Mouse (Mus musculus): ENCODE results near the gene Vwce.

Gene Vwce

DNA sequence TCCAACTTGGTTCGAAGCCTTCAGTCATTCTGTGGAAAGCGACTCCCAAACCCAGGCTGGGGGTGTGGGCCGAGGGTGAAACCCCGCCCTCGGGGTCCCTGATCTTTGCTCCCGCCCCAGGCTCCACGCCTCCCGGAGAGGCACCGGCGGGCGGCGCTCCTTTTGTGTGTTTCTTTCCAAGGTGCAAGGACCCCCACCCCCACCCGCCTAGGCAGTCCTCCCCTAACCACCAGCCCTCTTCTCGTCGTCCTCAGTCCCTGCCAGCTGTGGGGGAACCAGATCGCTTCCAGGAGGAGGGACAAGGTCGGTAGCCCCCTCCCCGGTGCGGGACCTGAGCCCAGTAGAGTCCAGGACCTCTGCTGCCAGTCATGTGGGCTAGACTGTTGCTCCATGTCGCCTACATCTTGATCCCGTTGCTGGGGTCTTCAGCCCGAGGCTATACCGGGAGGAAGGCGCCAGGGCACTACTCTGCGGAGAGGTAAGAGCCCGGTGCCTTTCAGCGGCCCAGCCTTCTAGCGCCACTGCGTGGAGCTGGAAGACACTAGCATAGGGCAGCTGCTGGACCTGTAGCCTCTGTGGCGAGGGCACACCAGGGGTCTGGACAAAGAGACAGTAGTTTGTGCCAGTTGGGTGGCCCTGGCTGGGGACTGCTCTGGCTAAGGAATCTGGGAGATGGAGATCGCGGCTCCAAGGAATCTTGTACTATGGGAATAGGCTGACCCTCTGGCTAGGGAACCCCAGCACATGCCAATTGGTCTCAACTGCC lies at the start of gene Vwce:
TSS of gene Vwce (plus strand) at position 108 of the 766 bp plus-strand sequence.
- DNase-seq (ENCODE audit: low read depth, low spot score): peak; percentile 38

DNA sequence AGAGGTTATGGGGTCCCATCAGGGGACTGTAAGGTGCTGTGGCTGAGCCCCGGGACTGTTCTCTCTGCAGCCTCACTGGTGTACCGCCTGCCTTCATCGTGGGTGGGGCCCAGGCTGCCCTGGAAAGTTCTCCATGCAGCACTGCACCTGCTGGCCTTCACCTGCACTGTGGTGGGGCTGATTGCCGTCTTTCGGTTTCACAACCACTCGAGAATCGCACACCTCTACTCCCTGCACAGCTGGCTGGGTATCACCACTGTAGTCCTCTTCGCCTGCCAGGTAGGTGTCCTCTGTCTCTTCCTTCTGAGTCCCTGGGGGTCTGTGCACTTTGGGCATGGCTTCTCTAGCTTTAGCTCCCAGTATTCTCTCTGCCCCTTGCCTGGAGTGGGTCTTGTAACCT lies 48.9 kb upstream of the Vwce start:
- DNase-seq (ENCODE audit: low read depth, low spot score): no peak

DNA sequence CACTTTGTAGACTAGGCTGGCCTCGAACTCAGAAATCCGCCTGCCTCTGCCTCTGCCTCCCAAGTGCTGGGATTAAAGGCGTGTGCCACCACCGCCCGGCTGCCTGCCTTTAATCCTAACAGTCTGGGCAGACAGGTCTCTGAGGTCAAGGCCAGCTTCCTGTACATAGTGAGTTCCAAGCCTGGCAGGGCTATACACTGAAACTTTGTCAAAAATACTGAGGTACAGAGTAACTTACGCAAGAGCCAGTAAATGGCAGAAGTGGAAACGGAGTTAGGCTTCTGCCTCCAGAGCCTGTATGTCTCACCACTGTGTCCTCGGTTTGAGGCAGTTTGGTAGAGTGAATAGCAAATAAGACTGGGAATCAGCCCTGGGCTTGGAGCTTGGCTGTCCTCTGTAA lies 46.8 kb upstream of the Vwce start:
- no peak for DNase-seq (ENCODE audit: low read depth, low spot score)

DNA sequence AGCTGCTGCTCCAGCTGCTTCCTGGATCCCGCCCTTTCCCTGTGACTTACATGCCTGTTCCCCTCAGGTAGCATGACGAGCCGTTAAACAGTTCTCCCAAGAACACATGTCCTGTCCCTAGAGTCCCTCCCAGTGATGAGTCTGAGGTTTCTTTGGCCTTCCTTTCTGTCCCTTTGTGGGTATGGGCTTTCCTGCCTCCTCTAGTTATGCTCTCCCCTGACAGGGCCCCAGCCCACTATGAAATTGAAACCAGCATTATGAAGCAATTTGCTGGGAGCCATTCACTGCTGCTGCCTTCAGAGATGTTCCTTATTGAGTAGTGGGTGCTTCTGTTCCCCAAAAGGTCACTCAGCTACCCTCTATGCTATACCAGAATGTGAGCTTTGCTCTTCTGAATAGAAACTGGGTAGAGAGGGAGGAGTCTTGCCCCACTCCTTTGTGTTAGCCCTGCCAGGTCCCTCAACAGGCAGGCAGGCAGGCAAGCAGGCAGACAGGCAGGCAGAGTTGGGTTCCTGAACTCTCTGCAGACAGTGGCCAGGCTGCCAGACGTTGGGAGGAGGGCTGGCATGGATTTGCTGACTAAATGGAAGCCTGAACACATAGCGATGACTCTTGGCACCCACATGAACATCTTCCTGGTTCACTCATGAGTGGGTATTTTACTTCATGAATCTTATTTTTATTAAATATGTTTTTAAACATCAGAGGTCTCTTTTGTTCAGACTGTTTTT lies 44.7 kb upstream of the Vwce start:
- no peak for DNase-seq (ENCODE audit: low read depth, low spot score)

DNA sequence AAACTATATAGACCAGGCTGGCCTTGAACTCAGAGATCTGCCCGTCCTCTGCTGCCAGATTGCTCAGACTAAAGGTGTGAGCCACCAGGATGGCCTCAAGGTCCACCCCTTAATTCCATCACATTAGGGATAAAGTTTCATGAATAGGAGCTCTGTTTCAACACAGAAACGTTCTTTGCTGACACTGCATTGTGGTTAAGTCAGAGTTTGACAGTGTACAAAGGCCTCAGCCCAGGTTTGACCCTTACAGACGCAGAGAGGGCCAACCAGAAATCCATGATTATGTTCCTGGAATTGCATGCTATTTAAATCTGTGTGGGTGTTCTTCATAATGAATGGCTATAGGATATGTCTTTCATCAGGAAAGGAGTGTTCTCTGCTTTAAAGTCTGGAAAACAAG lies 43.7 kb upstream of the Vwce start:
- no peak for DNase-seq (ENCODE audit: low read depth, low spot score)

DNA sequence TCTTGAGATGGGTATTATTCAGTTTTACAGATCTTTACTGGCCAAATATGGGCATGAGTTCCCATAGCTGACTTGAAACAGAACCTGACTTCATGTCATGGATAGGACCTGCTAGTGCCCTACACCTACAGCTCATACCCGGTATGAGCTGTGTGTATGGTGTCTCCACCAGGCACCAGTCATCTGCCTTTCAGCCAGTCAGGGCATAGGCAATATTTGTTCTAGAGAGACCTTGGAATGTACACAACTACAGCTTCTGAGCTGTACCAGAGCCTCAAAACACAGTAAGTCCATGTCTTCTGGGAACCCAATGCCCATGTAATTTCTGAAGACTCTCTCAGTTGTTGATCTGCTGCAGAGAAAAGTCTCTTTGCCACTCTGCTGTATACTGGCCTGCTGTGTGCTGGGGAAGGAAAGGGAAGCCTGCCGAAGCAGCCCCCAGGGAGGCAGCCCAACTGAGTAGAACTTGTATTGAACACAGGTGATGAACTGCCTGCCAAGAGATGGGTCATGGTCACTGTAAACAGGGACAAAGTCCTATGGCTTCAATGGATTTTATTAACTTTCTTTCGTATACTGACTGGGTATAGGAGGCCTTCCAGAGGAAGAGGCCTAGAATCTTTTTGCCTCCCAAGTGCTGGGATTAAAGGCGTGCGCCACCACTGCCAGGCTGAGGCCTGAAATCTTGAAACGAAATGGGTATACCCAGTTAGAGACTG lies 42.2 kb upstream of the Vwce start:
- no peak for DNase-seq (ENCODE audit: low read depth, low spot score)

DNA sequence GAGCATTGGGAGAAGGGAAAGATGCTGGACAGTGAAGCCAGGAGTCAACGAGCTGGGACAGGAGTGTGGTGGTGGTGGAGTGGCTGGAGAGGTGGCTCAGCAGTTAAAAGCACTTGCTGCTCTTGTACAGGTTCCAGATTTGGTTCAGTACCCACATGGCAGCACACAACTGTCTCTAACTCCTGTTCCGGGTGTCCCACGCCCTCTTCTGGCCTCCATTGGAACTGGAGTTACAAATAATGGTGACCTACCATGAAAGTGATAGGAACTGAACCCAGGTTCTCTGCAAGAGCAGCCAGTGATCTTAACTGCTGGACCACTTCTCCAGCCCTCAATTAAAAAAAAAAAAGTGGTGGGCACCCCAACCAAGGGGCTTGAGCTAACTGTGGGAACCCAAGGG lies 35.8 kb upstream of the Vwce start:
- DNase-seq (ENCODE audit: low read depth, low spot score): peak; percentile 69

DNA sequence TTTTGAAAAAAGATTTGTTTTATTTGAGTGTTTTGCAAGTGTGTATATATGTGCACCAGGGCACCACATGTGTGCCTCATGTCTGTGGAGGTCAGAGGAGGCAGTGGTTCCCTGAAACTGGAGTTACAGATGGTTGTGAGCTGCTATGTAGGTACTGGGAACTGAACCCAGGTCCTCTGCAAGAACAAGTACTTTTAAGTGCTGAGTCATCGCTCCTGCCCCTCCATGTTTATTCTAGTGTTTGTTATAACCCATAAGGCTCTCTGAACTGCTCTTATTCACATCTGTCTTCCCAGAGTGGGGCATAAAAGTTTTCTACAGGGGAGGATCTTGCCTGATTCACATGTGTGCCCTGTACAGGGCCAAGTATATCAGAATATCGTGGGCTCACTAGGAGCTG lies 34.4 kb upstream of the Vwce start:
- no peak for DNase-seq (ENCODE audit: low read depth, low spot score)

DNA sequence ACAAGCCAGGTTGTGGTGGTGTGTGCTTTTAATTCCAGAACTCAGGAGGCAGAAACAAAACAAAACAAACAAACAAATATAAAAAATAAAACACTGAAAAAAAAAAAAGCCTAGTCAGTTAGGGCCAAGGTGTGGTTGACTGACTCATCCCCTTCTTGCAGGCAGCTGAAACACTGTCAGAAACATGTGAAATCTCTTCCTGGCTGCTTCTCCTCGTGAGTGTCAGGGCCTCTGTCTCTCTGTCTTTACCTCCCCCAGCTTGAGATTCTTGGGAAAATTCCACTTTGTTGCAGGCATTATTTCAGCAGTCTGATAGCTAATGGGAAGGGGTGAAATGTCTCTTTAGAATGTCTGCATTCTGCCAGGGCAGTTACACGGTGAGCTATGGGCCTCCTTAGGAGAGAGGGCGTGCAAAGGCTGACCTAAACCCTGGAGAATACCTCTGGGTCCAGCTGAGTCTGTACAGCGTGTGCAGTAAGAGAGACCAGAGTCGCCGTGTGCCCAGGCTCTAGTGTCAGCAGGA lies 31.7 kb upstream of the Vwce start:
- no peak for DNase-seq (ENCODE audit: low read depth, low spot score)

DNA sequence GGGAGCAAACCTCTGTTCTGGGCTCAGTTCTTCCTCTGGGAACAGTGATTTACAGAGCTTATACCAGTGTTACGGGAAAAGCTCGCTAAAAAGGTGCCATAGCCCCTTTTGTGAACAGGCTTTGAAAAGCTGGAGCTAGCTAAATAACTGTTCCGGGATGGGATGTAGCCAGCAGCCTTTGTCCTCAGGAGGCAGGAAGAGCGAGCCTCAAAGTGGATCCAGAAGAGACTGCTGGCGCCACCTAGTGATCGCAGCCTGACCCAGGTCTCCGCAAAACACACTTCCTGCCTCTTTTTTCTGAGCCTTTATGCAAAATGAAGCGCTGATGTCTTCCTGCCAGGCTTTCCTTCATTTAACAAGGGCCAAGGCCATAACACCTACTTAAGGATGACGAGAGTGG lies 31.2 kb upstream of the Vwce start:
- DNase-seq (ENCODE audit: low read depth, low spot score): peak; percentile 91

DNA sequence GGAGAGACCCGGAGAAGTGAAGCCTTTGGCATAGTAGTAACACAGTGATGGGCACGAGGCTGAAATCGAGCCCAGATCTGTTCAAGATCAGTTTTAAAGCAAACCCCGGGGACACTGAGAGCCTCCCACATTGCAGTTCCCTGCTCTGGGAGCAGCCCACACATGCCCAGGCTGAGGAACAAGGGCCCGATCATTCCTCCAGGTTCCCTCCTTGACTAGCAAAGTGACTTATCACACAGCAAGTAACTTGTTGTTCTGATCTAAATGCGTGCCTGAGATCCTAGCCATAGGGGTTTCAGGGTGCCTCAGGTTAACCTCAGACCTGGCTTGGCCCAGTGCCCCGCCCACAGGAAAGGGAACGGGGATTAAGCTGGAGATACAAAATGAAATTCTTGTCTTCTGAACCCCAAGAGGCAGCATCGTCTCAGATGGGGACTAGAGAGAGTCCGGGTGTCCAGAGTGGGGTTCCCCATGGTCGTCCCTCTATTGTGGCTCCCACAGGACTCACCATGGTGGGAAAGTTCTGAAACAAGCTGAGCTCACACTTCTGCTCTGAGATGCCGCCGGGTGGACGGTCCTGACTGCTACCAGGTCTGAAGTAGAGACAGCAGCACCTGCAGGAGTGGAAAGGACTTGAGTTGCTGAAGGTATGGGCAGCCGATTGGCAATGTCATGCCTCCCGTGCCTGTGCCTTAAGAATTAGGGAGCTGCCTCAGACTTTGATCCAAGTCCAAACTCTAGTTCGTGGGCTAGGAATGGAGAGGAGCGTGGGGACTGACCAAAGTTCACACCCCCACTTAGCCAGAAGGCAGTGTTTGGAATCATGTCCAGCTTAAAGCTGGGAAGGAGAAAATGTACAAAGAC lies 30.1 kb upstream of the Vwce start:
- peak; percentile 19 for DNase-seq (ENCODE audit: low read depth, low spot score)

DNA sequence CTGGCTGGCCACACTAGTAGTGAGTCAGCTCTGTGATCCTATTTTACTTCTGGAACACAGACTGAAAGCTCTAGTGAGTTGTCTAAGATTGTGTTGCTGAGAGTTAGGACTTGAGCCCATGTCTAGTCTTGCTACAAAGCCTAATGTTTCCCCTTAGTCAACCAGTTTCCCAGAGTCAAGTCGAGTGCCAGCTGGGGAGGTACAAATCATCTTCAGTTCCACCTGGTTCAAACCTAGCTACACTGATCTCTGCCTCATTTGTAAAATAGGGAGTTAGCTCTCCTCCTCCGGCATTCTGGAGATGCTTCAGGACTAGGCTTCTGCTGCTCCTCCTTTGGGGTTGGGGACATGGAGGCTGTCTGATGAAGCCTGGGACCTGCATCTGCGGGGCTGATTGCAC lies 29.5 kb upstream of the Vwce start:
- no peak for DNase-seq (ENCODE audit: low read depth, low spot score)

DNA sequence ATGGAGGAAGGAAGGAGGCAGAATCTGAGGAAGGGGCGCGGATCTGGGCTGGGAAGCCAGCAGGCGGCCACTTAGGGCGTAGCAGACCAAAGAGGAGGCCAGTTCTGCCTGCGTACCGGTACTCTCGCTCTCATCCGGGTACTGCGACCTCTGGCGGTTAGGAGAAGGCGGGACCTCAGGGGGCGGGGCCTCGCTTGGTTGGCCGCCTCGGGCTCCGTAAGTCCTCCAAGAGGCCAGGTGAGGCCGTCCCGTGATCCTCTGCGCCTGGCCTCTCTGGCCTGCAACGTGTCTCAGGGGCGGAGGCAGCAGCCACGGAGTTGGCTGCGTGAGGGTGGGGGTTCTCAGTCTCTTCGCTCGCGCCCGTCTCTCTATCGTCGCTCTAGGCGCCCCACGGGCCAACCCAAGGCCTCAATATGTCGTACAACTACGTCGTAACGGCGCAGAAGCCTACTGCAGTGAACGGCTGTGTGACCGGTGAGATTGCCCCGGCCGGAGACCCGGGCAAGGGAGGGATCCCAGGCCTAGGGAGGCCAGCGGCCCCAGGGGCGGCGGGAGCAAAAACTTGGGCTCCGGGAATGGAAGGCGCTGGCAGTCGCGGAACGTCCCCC lies 28.6 kb upstream of the Vwce start, which contains the start of the genes Ddb1 and Tkfc:
TSS of gene Ddb1 (plus strand) at position 35 of the 608 bp plus-strand sequence.
TSS of gene Tkfc (minus strand) at position 362 of the 608 bp plus-strand sequence.
- peak; percentile 99 for DNase-seq (ENCODE audit: low read depth, low spot score)

DNA sequence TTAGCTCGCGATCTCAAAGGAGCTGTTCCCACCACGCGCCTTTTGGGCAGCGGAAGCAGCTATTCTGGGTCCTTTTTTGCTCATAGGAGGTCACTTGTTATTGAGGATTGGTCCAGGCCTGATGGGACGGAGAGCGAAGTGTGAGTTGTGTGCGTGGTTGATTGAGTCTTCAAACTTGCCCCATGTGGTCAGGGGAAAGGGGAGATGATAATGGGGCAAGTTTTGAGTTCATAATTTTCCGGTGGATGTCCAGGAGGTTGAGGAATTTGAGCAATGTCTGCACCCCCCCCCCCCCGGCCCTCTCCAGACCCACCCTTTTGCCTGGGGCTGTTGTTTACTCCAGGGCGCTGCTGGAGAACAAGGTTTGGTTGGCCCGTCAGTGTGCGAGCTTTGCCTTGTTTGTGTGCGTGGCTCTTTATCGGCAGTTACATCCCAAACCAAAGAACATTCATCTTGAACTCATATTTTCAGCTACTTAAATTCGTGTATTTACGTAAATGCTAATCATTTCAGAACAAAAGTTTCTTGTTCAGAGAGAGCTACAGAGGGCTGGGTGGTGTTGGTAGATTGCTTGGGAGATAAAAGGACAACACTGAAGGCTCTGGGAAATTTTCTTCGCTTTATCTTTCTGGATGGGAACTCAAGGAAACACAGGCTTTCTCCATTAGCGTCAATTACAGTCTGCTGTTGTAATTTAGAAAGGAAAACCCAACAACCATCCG lies 28.0 kb upstream of the Vwce start:
- peak; percentile 77 for DNase-seq (ENCODE audit: low read depth, low spot score)

DNA sequence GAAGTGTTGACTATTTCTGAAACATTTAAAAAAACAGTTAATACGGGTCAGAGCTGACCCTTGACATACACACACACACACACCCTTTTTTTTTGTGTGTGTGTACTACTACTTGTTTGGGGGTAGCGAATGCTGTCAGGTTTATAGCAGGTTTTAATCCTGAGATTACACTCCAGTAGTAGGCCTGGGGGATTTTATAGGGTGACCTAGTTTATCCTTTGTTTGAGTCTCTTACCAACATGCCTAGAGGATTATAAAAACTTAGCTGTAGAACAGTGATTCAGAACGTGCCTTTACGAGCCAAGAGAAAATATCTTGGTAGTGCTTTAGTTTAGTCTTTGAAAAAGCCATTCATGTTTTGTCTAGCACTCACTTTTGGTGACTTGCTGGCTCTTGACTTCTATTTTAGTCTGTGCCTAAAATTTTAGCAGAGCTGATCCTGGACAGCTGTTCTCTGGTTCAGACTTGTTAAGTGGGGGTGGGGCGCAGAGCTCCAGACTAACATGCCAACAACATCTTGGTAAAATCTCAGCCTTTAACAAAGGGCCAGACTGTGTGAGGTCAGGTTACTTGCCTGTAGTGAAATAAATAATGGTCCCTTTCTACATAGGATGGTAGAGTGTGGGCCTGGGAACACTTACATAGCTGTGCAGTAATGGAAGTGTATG lies 25.3 kb upstream of the Vwce start:
- DNase-seq (ENCODE audit: low read depth, low spot score): no peak

DNA sequence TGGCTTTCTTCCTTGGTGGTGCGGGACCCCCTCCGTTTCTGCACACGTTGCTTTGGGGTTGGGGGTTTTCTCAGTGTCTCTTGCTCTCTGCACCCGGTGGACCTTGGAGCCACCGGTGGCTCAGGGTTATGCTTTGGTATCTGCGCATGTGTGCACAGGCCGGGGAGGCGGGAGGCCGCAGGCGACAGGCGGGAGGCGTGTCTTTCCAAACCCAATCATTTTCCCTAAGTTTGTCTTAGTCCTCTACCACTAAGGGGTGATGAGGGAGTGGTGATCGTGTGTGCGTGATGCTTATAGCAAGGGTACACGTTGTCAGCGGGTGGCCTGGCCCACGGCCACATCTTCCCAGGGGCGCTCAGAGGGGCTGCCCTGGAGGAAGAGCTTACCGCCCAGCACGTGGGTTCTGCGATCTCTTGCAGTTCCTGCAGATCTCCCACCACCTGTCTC lies 882 bp downstream of the Vwce start:
- peak; percentile 65 for DNase-seq (ENCODE audit: low read depth, low spot score)

DNA sequence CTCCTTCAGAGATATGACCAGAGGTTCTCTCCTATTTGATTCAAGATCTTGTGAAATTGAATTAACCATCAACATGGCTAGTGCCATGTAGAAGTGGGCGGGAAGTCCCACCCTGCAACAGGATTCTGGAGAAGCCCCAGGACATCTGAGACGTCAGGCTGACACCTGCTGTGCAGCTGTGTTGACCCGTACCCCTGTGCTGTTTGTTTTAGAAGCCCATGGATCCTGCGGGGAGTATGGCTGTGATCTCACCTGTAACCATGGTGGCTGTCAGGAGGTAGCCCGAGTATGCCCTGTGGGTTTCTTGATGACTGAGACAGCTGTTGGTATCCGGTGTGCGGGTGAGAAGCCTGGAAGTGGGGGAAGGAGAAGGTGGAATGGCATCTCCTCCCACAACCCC lies 3.8 kb downstream of the Vwce start:
- no peak for DNase-seq (ENCODE audit: low read depth, low spot score)

DNA sequence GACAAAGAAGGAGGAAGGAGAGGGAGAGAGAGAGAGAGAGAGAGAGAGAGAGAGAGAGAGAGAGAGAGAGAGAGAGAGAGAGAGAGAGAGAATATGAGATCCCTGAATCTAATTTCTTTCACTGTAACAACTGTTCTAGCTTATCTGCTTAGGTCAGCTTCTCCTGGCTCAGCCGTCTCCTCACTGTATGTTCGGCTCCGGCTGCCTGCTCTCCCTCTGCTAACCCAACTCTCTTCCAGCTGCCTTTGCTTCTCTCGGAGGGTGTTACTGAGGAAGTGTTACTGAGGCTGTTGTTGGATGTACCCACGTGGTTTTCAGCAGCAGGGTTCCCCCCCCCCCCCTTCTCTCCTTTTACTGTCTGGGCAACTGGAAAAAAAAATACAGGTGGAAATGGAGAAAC lies 6.1 kb downstream of the Vwce start:
- DNase-seq (ENCODE audit: low read depth, low spot score): no peak

DNA sequence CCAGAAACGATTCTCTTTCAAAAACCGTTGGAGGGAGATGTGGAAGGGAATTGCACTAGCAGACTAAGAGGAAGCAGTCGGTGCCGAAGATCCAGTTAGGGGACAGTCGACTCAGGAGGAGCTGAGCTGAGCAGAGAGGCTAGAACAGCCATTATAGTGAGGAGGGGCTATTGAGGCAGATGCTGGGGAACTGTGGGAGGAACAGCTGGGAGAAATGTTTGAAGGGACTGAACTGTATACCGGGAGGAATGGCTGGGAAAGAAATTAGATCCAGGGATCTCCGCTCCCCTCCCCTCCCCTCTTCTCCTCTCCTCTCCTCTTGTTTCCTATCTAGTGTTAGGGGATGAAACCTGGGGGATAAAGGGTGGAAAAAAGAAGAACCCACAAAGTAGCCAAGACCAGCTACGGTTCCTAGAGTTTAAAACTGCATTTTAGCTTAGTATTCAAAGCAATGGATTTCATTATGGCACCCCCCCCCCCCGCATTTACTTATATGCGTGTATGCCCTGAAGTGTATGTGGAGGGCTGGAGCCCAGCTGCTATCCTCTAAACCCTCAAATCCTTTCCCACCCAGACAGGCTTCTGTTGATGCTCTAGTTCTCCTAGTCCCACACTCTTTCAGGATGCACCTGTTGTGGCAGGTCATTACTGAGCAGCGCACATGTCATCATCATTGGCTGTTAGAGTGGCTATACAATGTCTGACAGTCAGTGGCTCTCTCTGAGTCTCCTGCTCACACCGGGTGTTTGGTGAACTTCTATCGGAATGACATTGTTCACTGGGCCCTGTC lies 6.8 kb downstream of the Vwce start:
- no peak for DNase-seq (ENCODE audit: low read depth, low spot score)

Measured in R1 (cell line).